Mouse (Mus musculus) spleen, adult 12 weeks (tissue): ENCODE measurements at regions not wholly inside any gene's neighbourhood (a gene's known extent, or its start where the extent isn't known, plus 50 kb on each side); places are given as distances from the start of the nearest gene placed in this dataset.

Source experiments
- DNase-seq: peaks from one replicate; pipeline ENCODE4 v3.0.0; 2022; ENCODE audit warnings: low spot score

DNA sequence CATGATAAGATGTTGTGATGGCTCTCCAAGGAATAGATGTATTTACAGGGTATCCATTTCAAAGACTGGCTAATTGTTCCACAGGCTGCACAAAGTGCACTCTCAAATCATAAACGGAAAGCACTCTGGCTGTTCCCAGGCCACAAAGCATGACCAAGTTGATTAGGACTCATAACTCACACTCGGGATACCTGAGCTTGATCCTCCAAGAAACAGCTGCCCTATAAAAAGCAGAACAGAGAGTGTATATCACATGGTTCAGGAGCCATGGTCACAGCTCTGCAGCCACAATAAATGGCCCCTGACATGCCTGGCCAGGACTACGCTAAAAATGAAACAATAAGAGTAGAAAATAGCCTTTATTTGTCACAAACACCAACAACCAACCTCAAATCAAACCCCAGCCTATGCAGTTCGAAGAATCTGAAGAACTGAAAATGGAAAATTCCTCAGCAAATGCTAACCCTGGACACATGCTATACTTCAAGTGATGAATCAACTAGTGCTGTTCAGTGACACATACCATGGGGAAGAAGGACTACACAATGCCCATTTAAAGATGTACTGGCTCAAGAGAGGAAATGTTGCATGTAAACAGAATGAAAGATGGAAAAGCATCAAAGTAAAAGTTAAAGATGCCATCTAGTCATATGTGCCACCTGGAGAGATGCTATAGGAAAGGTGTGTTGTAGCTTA, 473.5 kb downstream of the Gsdmc2 start:
- DNase-seq = no peak

DNA sequence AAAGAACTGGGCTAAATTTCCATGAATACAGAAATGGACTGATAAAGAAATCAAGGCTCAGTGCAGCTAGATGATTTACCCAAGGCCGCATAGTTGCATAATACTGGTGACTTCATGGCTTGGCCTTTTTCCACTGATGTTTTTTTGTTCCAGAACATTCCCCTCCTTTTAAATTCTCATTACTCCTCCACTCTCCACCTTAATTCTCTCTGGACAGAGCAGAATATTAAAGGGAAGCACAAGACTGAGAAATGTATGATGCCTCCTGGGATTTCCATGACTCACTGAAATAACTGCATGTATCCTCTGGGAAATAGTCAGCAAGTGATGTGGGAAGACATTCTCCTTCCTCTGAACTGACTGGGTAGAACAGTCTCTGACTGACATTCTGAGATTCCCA, 480.5 kb downstream of the Gsdmc2 start:
- DNase-seq = no peak

DNA sequence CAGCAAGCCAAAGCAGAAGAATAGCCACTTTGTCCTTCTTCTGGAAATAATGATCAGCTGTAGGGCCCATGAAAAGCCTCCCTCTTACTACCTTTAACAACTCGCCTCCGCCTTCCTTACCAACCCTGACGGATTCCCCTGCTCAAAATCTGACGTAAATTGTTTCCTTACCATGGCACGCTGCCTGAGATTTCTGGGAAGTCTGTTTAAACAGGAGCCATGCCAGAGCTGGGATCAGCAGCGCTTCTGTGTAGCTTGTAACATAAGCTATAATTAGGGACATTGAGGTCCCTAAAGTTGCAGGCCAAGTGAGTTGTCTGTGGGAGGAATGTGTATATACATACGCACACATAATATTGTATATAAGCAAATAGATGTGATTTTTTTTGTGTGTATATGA, 484.6 kb downstream of the Gsdmc2 start:
- no peak for DNase-seq

DNA sequence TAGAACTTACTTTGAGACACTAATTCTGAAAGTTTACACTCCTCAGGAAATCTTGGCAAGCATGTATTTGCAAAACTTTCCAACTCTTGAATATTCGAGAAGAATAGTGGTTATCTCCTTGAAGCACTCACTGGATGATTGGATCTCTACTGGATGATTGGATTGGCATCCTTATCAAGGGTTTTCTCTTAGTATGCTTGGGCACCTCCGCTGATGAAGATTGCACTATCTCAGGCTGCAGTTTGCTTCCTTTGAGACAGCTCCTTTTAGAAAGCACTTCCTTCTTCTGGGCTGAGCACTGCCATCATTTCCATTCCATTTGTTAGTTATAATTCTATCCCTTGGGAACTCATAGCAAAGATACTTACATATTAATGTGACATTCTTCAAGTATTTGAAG, 503.2 kb downstream of the Gsdmc2 start:
- DNase-seq = no peak

DNA sequence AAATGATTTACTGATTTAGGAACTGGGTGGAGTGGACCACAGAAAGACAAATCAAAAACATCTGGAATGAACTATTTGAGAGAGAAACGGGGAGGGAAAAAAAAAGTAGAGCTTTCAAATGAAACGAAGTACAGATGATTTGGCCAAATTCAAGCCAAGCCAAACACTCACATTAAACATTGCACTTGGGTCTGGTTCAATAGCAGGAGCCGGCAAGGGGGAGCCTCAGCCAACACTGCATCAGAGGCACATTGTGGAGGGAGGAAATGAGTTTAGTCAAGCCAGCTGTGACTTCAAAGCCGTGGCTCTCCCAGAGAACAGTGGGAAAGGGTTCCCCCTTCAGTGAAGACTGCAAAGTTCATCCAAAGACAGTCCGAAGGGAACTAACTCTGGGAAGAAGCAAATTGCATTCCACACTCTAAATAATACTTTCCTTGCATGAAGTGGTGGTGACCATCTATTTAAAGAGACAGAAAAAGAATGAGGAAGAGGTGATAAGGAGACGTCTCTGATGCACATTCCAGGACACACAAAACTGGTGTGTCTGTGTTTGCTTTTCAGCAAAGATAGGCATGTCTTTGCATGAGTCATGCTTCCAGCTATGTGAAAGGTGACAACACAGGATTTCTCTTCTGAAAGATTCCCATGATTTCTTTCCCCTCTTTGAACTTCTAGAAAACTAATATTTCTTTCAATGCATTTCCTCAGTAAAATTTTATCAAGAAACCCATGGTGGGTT, 504.5 kb downstream of the Gsdmc2 start:
- no peak for DNase-seq

DNA sequence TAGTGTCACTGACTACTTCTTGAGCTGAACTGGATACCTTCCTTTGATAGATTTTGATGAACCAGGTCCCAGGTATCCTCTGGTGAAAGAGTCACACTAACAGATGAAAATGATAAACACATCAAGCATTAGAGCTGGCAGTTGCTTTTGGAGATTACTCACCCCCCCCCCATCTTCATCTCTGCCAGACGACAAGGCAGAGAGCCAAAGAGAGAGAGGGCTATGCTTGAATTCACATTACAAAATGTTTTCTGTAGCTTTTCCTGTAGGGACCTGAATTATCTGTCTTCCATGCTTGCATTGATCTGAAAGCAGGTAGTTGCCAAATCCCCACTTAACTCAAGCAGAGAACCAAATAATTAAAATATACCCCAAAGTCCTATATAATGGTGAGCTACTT, 525.3 kb downstream of the Gsdmc2 start:
- no peak for DNase-seq

DNA sequence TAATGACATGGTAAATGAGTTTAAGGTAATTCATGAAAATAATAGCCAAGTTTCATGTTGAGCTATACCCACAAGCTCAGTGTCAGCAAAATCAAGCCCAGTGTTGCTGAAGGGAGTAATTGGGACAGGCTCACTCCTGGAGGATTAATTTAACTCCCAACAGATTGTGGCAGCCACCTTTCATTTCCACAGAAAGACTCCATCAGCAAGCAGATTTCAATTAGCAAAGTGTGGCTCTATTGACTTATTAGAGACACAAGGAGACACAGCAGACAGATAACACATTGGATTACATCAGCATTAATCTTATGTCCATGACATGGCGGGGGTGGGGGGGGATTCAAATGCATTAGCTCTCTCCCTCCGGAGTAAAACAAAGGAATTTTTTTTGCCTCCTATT, 534.6 kb downstream of the Gsdmc2 start:
- DNase-seq = no peak

DNA sequence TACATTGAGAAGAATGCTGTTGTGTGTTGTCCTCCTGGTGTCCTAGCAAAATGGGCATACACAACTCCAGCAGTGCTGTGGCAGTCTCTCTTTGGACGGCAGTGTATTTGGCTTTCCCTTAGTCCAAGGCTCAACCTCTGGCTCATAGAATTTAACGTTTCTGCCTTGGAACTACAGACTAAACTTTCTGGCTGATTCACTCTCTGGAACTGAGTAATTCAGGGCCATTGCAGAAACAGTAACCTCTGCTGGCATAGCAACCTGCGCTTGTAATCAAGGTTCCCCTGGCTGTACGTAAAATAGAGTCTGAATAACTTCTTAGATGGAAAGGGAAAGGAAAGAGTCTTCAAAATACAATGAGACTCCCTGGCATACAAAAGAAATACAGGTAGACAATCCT, 545.7 kb downstream of the Gsdmc2 start:
- no peak for DNase-seq

DNA sequence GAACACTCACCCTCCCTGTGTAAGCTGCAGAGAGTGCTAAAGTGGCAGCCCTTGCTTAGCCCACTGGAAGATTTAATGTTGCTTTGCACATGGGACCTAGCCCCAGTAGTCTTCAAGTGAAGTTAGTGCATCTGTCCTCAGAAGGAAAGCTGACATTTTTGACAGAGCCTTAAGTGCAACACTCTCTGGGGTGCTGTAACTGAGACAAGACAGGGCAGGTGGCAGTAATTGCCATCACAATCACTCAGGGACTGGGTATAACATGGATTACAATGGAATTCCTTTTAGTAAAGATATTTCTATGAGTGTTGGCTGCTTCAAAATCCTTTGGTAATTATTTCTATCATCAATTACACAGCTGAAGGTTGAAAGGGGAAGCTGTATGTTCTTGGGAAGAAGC, 556.4 kb downstream of the Gsdmc2 start:
- DNase-seq = no peak

DNA sequence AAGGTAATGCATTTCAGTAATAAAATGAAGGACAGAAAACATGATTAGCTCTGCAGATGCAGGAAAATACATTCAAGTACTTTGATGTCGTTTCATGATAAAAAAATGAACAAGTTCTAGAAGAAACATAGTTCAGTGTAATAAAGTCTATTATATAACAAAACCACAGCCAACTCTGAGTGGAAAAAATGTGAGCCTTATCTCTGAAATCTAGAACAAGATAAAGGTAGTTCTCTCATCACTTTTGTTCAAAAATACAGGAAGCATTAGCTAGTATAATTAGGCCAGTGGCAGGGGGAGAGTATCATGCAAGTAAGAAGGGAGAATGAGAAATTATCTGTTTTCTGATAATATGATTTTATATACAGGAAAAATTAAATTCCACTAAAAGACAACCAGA, 559.0 kb downstream of the Gsdmc2 start:
- no peak for DNase-seq

DNA sequence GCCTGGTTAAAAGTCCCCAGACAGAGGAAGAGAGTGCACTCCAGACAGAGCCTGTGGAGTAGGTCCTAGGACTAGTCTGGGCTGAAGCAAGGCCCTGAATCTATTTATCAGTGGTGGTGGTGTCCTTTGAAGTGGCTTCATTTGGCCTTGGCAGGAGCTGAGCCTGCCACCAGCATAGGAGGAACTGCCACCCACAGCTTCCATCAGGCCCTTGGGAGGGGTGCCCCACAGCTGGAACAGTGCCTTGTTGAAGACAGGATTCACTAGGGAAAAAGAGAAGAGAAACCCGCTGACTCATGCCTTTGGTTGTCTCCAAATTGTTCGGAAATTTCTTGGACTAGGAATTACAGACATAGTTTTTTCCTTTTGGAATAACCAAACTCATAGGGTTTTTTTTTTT, 574.6 kb downstream of the Gsdmc2 start:
- DNase-seq = no peak

DNA sequence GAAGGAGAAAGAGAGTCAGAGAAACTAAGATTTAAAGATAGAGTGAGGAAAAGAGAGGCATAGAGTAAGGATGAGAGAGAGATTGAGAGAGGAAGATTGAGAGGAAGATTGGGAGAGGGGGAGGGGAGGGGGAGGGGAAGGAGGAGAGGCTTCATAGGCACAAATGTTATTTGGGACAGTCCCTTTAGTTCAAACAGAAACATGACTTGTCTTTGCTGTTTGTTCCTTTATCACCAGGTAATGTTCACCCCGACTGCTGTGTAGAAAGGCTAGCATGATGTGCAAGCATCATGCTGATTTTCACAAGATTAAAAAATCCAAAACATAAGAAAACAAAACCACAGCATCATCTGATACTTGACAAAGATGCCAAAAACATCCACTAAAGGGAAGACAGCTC, 579.1 kb downstream of the Gsdmc2 start:
- no peak for DNase-seq

DNA sequence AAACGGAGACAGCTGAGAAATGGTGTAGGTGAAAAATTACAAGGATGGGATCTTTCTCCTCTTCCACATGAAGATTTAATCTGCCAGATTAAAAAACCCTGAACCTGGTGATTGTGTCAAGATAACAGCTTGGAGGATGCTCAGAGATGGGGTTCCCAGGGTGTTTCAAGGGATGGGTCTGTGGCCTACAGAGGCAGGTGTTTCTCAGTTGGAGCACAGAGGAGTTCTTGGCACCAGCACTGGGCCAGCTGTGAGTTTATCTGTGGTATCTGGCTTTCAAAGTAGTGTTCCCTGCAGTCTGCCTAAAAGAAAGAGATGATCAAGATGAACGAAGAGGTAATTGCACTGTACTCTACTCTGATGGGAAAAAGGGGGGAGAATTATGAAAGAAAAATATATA, 589.2 kb downstream of the Gsdmc2 start:
- no peak for DNase-seq

DNA sequence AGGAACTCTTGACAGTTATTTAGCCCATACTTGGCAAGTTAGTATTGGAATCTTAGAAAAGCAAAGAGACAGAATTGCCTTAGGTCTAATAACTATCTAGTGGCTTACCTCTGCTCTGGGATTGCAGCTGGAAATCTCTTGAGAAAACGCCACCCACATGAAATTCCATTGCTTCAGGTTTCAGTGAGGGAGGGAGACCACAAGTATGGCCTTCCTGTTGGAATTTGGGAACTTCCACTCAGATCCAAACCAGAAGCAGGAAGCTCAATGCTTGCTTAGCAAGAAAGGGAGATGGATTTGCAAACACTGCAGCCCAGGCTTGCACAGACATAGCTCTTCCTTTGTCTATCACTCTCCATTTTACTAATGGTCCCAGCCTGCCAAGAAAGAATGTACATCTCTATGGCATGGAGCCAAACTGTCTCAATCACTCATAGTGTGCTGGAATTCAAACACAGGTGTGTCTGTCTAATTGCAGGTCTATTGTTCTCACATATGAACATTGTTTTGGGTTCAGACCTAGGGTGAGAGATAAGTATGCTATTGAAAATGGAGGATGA, 592.1 kb downstream of the Gsdmc2 start:
- DNase-seq = no peak

DNA sequence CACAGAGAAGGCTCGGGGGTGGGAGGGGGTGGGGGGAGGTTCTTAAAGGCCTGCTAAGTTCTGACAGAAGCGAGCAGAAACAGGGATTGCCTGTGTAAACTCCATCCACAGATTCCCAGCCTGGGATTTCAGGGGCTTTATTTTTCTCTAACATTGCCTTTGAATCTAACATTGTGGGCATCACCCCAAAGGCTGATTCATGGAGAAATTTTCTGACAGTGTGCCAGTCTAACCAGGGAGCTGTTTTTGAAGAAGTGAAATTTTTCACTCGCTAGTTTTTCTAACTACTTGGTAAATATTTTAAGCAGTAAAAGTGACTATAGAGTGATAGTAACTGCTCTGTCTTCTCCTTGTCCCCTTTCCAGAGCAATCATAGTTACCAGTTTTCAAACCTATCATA, 606.4 kb downstream of the Gsdmc2 start:
- DNase-seq = no peak

DNA sequence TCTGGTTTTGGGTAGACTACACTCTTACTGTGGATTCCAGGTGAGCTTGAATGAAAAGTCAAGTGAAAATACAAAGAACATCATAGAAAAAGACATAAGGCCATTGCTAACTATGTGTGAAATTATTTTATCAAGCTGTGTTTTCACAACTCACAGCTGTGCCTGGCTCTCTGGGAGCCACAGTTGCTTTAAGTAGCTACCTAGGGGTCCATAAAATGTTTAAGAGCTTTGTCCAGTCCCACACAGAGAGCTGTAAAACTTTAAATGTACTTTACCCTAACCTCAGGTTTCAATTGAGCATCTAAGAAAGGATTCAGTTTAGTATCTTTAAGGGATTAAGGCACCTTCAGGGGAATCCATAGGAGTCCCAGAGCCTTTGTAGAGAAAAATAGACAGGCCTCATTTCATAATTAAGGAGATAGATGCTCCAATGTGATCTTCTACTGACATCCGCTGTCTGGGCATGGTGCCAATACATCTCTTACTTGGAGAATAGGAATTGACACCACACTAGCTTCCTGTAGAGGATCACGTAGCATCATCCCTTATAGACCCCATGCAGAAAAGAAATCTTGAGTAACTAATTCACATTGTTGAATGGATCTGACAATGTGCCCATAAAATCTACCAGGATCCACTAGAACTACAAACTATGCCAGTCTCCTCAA, 626.5 kb downstream of the Gsdmc2 start:
- no peak for DNase-seq

DNA sequence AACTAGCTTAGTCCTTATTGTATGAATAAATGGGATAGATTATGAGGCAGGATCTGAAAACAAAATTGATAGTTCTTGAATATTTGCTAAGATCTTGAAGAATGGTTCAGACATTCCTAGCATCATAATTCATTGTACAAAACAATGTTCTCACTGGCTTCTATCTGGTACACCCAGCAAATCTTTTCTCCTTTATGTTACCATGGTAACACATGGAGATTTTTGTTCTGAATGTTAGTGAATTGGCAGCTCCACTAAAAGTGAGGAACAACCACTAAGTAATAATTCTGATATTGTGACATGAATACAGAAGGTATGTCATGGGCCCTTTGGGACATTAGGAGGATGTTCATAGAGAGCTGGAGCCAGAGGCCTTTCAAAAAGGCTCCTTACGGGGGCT, 639.8 kb downstream of the Gsdmc2 start:
- DNase-seq = no peak

DNA sequence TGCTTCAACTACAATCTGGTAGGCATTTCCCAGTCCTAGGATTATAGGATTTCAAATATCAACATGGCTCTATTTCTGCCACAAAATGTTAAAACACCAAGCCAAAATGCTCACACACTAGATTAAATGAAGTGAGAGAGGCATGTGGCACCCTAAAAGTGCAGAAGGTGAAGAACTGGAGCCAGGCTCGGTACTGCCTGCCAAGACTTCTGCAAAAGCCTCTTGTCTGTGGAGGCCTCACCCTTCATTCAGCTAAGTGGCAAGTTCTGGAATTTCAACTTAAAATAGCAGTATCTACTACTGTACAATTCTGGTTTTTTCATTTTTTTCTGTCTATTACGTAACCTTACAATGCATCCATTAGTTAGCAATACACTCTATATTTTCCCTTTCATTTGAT, 649.9 kb downstream of the Gsdmc2 start:
- DNase-seq = no peak

DNA sequence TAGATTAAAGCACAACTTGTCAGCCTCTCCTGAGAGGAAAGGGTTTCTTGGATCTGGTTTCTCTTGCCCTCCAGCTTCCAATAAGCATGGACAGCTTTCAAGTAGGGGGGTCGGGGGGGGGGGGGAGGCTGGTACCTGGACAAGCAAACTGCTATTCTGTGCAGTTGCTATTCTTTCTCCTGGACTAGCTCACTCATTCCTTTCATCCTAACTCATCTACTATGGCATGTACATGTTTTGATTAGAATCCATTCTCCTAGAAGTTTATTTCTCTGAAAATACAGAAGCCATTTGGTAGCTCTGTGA, 650.5 kb downstream of the Gsdmc2 start:
- DNase-seq = no peak

DNA sequence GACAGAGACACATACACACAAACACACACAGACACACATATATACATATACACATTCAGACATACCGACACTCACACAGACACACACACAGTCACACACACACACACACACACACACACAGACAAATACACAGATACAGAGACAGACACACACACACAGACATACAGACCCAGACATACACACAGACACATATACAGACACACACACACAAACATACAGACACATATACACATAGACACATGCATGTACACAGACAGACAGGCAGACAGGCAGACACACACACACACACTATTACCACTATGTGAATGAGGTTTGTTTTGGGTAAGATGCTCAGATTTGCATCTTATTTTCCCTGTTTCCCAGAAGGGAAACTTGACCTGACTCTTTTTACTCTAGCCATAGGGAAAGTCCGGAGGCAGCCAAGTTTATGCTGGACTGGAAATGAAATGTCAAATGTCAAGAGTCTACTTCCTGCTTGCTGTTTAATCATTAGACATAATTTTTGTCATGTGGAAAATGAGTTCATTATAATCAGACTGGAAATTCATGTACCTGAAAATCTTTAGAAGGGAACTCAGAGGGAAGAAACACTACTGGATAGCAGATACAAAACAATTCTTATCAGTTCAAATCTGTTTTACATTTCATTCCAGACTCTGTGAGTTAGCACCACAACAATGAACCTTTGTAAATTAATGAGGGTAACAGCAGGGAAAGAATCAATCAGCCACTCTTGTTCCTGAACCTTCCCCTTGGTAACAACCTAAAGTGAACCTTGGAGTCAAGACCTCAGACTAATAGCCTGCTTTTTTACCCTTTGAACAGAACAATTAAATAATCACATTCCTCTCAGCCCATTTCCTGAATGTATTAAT, 651.1 kb downstream of the Gsdmc2 start:
- DNase-seq = no peak

DNA sequence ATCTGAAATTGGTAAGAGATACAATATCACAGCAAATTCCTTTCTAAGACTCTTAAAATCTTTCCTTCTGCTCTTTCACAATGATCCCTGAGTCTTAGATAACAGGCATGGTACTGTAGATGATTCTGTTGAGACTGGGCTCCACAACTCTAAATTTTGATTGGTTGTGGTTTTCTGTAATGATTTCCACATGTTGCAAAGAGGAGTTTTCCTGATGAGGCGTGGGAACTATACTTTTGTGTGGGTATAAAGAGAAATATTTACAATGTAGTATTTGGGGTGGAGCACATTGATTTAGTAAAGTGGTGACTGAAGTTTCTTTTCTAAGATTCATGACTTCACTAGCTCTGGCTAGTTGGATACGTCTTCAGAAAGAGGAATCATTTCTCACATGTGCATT, 653.2 kb downstream of the Gsdmc2 start:
- no peak for DNase-seq

DNA sequence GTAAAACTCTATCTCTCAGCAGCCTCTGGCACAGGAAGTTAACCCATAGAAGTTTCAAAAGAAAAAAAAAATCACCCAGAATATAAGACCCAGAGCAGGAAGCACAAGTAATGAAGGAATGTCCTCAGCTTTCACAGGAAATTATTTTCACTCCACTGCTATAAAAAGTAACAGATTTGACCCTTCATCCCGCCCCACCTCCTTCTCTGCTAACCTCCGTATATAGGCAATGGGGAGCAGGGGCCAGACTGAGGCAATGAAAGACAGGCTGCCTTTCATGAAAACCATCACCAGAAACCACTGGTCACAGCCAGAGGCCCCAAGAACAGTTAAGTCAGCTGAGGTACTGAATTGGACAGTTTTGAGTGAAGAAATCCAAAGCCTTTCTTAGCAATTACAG, 654.9 kb downstream of the Gsdmc2 start:
- DNase-seq = no peak
